Mouse (Mus musculus) small intestine, adult 2 months (tissue): ENCODE measurements around the gene Acot2. TPM values are rescaled to one million over a fixed set of nuclear protein-coding genes. Genes with fewer than 3 reads are reported as not detected.
"Not testable (repeated sequence)": the region's sequence is repeated elsewhere in the genome, so short reads cannot be mapped to it uniquely, and the experiment has no call there.

Experiments used
- H3K27ac ChIP-seq: fragments of 200-500 bp; 2 replicates; pipeline ENCODE4 v1.5.1; 2012; ENCODE audit warnings: low read depth, low read length, control low read depth, inconsistent platforms; ENCODE audit not compliant: insufficient read depth
- H3K27me3 ChIP-seq: fragments of 200-500 bp; 2 replicates; pipeline ENCODE4 v1.6.1; 2012; ENCODE audit warnings: mild to moderate bottlenecking, moderate library complexity, low read length, inconsistent platforms; ENCODE audit not compliant: control insufficient read depth, insufficient read depth
- H3K36me3 ChIP-seq: fragments of 200-500 bp; 2 replicates; pipeline ENCODE4 v1.6.1; 2012; ENCODE audit warnings: mild to moderate bottlenecking, low read length, control low read depth, inconsistent platforms; ENCODE audit not compliant: control insufficient read depth, insufficient read depth
- H3K4me1 ChIP-seq: fragments of 200-500 bp; 2 replicates; pipeline ENCODE4 v1.6.1; 2012; ENCODE audit warnings: low read length, inconsistent platforms, mixed read lengths; ENCODE audit not compliant: control insufficient read depth, insufficient read depth, insufficient read length
- H3K4me3 ChIP-seq: fragments of 200-500 bp; 2 replicates; pipeline ENCODE4 v1.5.1; 2012; ENCODE audit warnings: low read depth, mild to moderate bottlenecking, control low read depth, inconsistent platforms, low read length, moderate library complexity
- CTCF ChIP-seq: fragments of 200-500 bp; IDR thresholded peaks from 2 replicates; pipeline ENCODE4 v1.5.1; 2012; ENCODE audit warnings: low read depth, mild to moderate bottlenecking, control low read depth, inconsistent platforms, low read length, moderate library complexity, mixed read lengths; ENCODE audit not compliant: insufficient replicate concordance, insufficient read length; ENCODE audit errors: extremely low read depth
- POLR2A ChIP-seq: fragments of 200-500 bp; IDR thresholded peaks from 2 replicates; pipeline ENCODE4 v1.6.1; 2012; ENCODE audit warnings: low read depth, mild to moderate bottlenecking, control low read depth, inconsistent platforms, low read length, moderate library complexity
- WGBS: fragments of 180-500 bp; shearing (Covaris S2); methylation state at CpG from one replicate; pipeline ENCODE4 v1.1.7; 2018; 5-methylcytosine and 5-hydroxymethylcytosine counted together
- polyA plus RNA-seq: library from polyadenylated mRNA; depleted of rRNA; stranded (reverse); fragments of >200 nt; gene quantifications from 2 replicates; pipeline ENCODE4 v1.2.3, GENCODE M21; 2012

The Acot2 gene
- polyA plus RNA-seq, 1 experiment, result 7.6 TPM

- Histone ChIP-seq H3K4me3 (no peak overlapping the region), H3K27me3 (no peaks in the 10 kb centered on the region), H3K4me1 (peaks cover 6% of the 10 kb centered on the region; the same call in 1 of the 2 replicates), H3K36me3 (no peaks in the 10 kb centered on the region), H3K27ac (no peak overlapping the region)
- WGBS, result 53% methylated on average over 3 of the region's 3 CpGs
- TF ChIP-seq POLR2A (no peak), CTCF (no peak)
These were observed 22.5 kb downstream of the Acot2 start for GRCm38 (mm10) chr12:84010201-84010600.

- no peak overlapping the region for H3K4me3 ChIP-seq
- H3K36me3 ChIP-seq, result no peaks in the 10 kb centered on the region
- TF ChIP-seq CTCF (no peak), POLR2A (no peak)
- H3K4me1 ChIP-seq, result peaks cover 6% of the 10 kb centered on the region; the same call in 1 of the 2 replicates
- 25% methylated on average over 12 of the region's 12 CpGs for WGBS
- no peaks in the 10 kb centered on the region for H3K27me3 ChIP-seq
- H3K27ac ChIP-seq, result no peak overlapping the region
These were observed 23.8 kb downstream of the Acot2 start for GRCm38 (mm10) chr12:84011251-84012040.

GRCm38 (mm10) chr12:84013130-84013529 lies 25.5 kb downstream of the Acot2 start:
- TF ChIP-seq CTCF (no peak), POLR2A (no peak)
- Histone ChIP-seq H3K36me3 (no peaks in the 10 kb centered on the region), H3K4me1 (peaks cover 6% of the 10 kb centered on the region; the same call in 1 of the 2 replicates), H3K27ac (no peak overlapping the region), H3K27me3 (no peaks in the 10 kb centered on the region), H3K4me3 (no peak overlapping the region)
- 75% methylated on average over 6 of the region's 6 CpGs for WGBS

DNA sequence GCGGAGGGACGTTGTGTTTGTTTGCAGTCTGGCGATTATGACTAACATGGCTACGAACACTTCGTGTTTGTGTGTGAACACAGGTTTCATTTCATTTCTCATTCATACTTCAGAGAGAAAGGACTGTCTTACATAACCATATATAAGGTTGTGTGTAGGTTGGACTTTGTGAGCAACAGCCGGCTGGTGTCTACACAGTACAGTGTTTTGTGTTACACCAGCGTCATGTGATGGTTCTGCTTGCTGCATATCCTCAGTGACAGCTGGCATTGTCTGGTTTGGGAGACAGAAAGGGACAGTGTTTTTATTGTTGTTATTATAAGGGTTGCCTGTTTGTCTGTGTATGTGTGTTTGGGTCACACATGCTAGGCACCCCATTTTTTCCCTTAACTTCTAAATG lies 26.0 kb downstream of the Acot2 start:
- H3K4me1 ChIP-seq, result peaks cover 6% of the 10 kb centered on the region; the same call in 1 of the 2 replicates
- WGBS, result 87% methylated on average over 7 of the region's 7 CpGs
- no peaks in the 10 kb centered on the region for H3K36me3 ChIP-seq
- H3K27me3 ChIP-seq, result no peaks in the 10 kb centered on the region
- no peak overlapping the region for H3K4me3 ChIP-seq
- H3K27ac ChIP-seq, result no peak overlapping the region
- TF ChIP-seq CTCF (no peak), POLR2A (no peak)

DNA sequence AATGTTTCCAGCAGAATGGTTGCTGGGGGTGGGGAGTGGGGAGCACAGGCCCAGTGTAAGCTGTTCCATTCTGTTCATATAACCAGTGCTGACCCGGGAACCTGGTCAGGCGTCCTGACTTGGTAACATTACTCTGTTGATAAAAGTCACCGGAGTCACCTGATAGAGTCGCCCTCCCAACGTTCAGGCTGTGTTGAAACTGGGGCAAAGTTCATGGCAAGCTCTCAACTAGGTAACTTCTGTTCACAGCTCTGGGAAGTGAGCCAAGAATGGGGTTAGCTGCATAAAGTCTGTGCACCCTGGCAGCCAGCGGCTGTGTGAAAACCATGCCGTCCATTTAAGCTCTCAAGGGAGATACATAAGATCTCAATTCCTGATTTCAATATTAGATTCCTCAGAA lies 32.9 kb downstream of the Acot2 start:
- H3K36me3 ChIP-seq, H3K4me3 ChIP-seq, H3K27me3 ChIP-seq, H3K4me1 ChIP-seq, H3K27ac ChIP-seq: not testable (repeated sequence)
- WGBS, result 5% methylated on average over 7 of the region's 7 CpGs

- not testable (repeated sequence) for H3K4me3 ChIP-seq, H3K36me3 ChIP-seq, H3K4me1 ChIP-seq, H3K27ac ChIP-seq, H3K27me3 ChIP-seq
- WGBS, result 72% methylated on average over 4 of the region's 4 CpGs
These were observed 34.6 kb downstream of the Acot2 start for GRCm38 (mm10) chr12:84022266-84022665.

DNA sequence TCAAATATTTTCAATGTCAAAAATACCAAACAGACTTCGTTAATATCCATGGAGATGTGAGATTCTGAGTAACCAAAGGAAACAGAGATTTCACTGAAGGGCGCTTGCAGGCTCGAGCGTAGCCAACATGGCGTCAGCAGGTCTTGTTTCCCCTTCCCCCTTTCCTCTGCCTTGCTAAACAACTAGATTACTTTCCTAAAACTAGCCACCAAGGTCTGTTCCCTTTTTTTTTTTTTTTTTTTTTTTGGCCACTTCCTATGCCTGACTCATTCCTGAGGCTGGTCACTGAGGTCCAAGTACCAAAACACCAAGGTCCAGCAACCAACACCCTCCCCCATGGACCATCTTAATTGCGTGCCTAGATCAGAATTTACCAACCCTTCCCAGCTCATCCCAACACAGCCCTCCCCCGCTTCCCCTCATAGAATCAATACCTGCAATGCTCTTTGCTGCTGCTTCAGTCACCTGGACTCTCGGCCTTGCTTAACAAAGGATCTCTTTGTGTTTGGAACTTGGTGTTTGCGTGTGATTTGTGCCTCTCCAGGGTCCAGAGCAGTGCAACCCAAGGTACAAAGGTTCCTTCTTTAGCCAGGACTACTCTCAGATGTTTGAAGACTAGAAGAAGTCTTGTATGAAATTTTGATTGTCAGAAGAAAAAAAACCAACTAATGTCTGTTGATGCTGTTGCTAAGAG lies 35.5 kb downstream of the Acot2 start:
- no peaks in the 10 kb centered on the region; the same call in 1 of the 2 replicates for H3K27me3 ChIP-seq

More for the DNA sequence above, 35.5 kb downstream of the Acot2 start:
- no peaks in the 10 kb centered on the region for H3K36me3 ChIP-seq
- H3K27ac ChIP-seq, result no peak overlapping the region
- peaks cover 4% of the 10 kb centered on the region; the same call in 1 of the 2 replicates for H3K4me1 ChIP-seq
- WGBS, result 53% methylated on average over 9 of the region's 9 CpGs
- no peak overlapping the region for H3K4me3 ChIP-seq
- TF ChIP-seq CTCF, result no peak
- TF ChIP-seq POLR2A, result no peak
